ENCODE assay signal across 8 mouse cellular contexts in the genomic region with DNA sequence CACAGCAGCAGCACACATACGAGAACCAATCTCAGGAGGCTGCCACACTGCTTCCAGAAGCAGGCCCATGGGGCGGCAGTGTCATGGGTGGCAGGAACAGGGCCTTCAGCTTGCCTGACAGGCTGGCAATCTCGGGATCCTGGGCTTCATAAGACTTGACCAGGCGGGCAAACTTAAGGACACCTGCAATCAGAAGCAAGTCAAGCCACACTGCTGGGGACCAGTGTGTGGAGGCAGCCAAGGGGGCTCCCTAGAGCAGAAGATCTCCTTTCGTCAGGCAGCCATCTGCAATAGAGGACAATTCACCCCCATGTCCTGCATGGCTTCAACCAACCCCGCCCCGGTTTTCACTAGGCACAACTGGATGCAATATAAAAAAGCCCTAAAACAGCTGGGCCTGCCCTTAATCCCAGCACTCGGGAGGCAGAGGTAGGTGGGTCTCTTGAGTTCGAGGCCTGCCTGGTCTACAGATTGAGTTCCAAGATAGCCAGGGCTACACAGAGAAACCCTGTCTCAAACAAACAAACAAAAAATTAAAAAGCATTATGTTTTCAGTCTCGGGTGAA. TPM values are rescaled to one million over a fixed set of nuclear protein-coding genes. Genes with fewer than 3 reads are reported as not detected.
A peak's percentile ranks its signal among the peaks of the same experiment; 100 is the strongest.
DNase-seq lines count a peak whose midpoint lies in the region; ATAC-seq and TF ChIP-seq lines count a peak whose summit lies in the region.

No protein-coding gene starts in this region.

- H3K9ac ChIP-seq in liver, embryonic 12.5 days, result peak overlapping the region; percentile 83; the same call in 1 of the 2 replicates
- H3K9ac ChIP-seq in stomach, postnatal 0 days (ENCODE audit: low read length), result peak overlapping the region; percentile 23; the same call in 1 of the 2 replicates

- H3K9me3 ChIP-seq in liver, embryonic 12.5 days (replicated peaks), result no peaks in the 10 kb centered on the region
- H3K9me3 ChIP-seq in stomach, postnatal 0 days (ENCODE audit: control insufficient read depth, low read length), result no peaks in the 10 kb centered on the region

- no peak for TF ChIP-seq CTCF in spleen, adult 2 months (IDR thresholded peaks at IDR 0.05; ENCODE audit: extremely low read depth, insufficient read depth, insufficient read length, insufficient replicate concordance)
- TF ChIP-seq CTCF in stomach, postnatal 0 days (IDR thresholded peaks at IDR 0.05; ENCODE audit: low read depth), result no peak

- peak overlapping the region; percentile 78 for H3K27ac ChIP-seq in spleen, adult 2 months (ENCODE audit: insufficient read depth, low read length)
- peak overlapping the region; percentile 98 for H3K27ac ChIP-seq in liver, embryonic 12.5 days
- H3K27ac ChIP-seq in stomach, postnatal 0 days (replicated peaks), result peak overlapping the region; percentile 86

- H3K4me2 ChIP-seq in liver, embryonic 12.5 days, result peak overlapping the region; percentile 94
- H3K4me2 ChIP-seq in stomach, postnatal 0 days (replicated peaks; ENCODE audit: low read depth), result no peak overlapping the region; the same call in 1 of the 2 replicates

- no peak for ATAC-seq in liver, embryonic 12.5 days
- no peak for ATAC-seq in stomach, postnatal 0 days (ENCODE audit: low FRiP score, low TSS enrichment)
- no peak for ATAC-seq in erythroblast, adult 5-6 weeks (replicated peaks; ENCODE audit: low FRiP score, poor library complexity, severe bottlenecking)

- no peak for TF ChIP-seq EP300 in stomach, postnatal 0 days (optimal IDR thresholded peaks at IDR 0.05)

- peaks cover 40% of the 10 kb centered on the region for H3K4me1 ChIP-seq in spleen, adult 2 months (ENCODE audit: control insufficient read depth, insufficient read depth, insufficient read length)
- peaks cover 45% of the 10 kb centered on the region for H3K4me1 ChIP-seq in liver, embryonic 12.5 days
- H3K4me1 ChIP-seq in stomach, postnatal 0 days (replicated peaks; ENCODE audit: control insufficient read depth, insufficient read depth), result peaks cover 3% of the 10 kb centered on the region; the same call in 1 of the 2 replicates

- TF ChIP-seq POLR2A in spleen, adult 2 months (IDR thresholded peaks at IDR 0.05; ENCODE audit: low read depth, low read length), result no peak

- no peak overlapping the region for H3K4me3 ChIP-seq in spleen, adult 2 months (ENCODE audit: extremely low read depth, insufficient read depth, insufficient read length)
- H3K4me3 ChIP-seq in liver, embryonic 12.5 days, result peak overlapping the region; percentile 65; the same call in 1 of the 2 replicates
- no peak overlapping the region for H3K4me3 ChIP-seq in stomach, postnatal 0 days (ENCODE audit: low read depth, low read length)

- 0 out of 2 replicates have a peak, but pooled peaks cover 4% of the 10 kb centered on the region for H3K36me3 ChIP-seq in spleen, adult 2 months (ENCODE audit: control insufficient read depth, insufficient read depth, low read length)
- H3K36me3 ChIP-seq in liver, embryonic 12.5 days, result peaks cover 3% of the 10 kb centered on the region; the same call in 1 of the 2 replicates
- peaks cover 11% of the 10 kb centered on the region for H3K36me3 ChIP-seq in stomach, postnatal 0 days (ENCODE audit: control insufficient read depth, insufficient read depth, low read length)

- 75% methylated on average over 10 of the region's 10 CpGs for WGBS in spleen, adult 2 months
- 68% methylated on average over 10 of the region's 10 CpGs for WGBS in liver, embryonic 12.5 days (ENCODE audit: insufficient replicate concordance)
- 74% methylated on average over 10 of the region's 10 CpGs for WGBS in stomach, postnatal 0 days

- intact Hi-C loops in heart, postnatal 25 days (cut with DNase I), result loop anchor here (5.0 kb wide), 1 partner anchor 97 kb away; no protein-coding TSS in a partner anchor

- no peaks in the 10 kb centered on the region for H3K27me3 ChIP-seq in spleen, adult 2 months (ENCODE audit: control insufficient read depth, insufficient read depth, low read length)
- H3K27me3 ChIP-seq in liver, embryonic 12.5 days (replicated peaks), result no peaks in the 10 kb centered on the region
- no peaks in the 10 kb centered on the region for H3K27me3 ChIP-seq in stomach, postnatal 0 days (ENCODE audit: control insufficient read depth, insufficient read depth, low read length)

- DNase-seq in heart, adult 11 months, result peak; percentile 92
- no peak for DNase-seq in heart, postnatal 25 days (ENCODE audit: low spot score)
- no peak for DNase-seq in spleen, adult 2 months (ENCODE audit: low read depth in 1 of 2, low spot score in 2 of 2)
- DNase-seq in spleen, postnatal 10 days (ENCODE audit: low spot score in 2 of 2), result no peak
- DNase-seq in stomach, postnatal 0 days (ENCODE audit: low spot score), result no peak
- DNase-seq in thymus, postnatal 10 days (ENCODE audit: low spot score in 2 of 2), result no peak

RNA-seq across cellular contexts. Expression of a gene that starts 0.8 kb away (rescaled TPM):
- total RNA-seq in heart, postnatal 25 days (2021), result 1 to 10 TPM; 4.7 TPM
- 281 and 332 TPM in 2 replicates for polyA plus RNA-seq in spleen, adult 2 months (2012; rRNA removed)
- polyA plus RNA-seq in liver, embryonic 12.5 days (2016; fragmentation: Nextera tagmentation; extraction: Ambion mirVana), result 30.8 and 31.3 TPM in 2 replicates
- 13.1 and 15.8 TPM in 2 replicates for polyA plus RNA-seq in stomach, postnatal 0 days (2015; fragmentation: Nextera tagmentation; extraction: Ambion mirVana)
- 57.8 and 60.2 TPM in 2 replicates for total RNA-seq in erythroblast, adult 5-6 weeks (2015; ENCODE audit: low replicate concordance)
- total RNA-seq in erythroblast, adult 5-6 weeks (2017; ENCODE audit: low replicate concordance), result 142 and 156 TPM in 2 replicates

RNA-seq across cellular contexts. Expression of a gene that starts 1.9 kb away (rescaled TPM):
- 100 to 1,000 TPM; 274 to 277 TPM for total RNA-seq in heart, postnatal 25 days (2021)
- 209 and 225 TPM in 2 replicates for polyA plus RNA-seq in spleen, adult 2 months (2012; rRNA removed)
- polyA plus RNA-seq in liver, embryonic 12.5 days (2016; fragmentation: Nextera tagmentation; extraction: Ambion mirVana), result 109 and 116 TPM in 2 replicates
- 292 and 310 TPM in 2 replicates for polyA plus RNA-seq in stomach, postnatal 0 days (2015; fragmentation: Nextera tagmentation; extraction: Ambion mirVana)
- total RNA-seq in erythroblast, adult 5-6 weeks (2015; ENCODE audit: low replicate concordance), result 33.6 and 64.9 TPM in 2 replicates
- total RNA-seq in erythroblast, adult 5-6 weeks (2017; ENCODE audit: low replicate concordance), result 7.5 and 16.9 TPM in 2 replicates

RNA-seq across cellular contexts. Expression of a gene that starts 16.5 kb away (rescaled TPM):
- total RNA-seq in heart, postnatal 25 days (2021), result 1 to 10 TPM in 1 of 2 experiments, not detected in 1; 3.8 TPM
- polyA plus RNA-seq in spleen, adult 2 months (2012; rRNA removed), result not detected in 2 replicates
- not detected in 2 replicates for polyA plus RNA-seq in liver, embryonic 12.5 days (2016; fragmentation: Nextera tagmentation; extraction: Ambion mirVana)
- polyA plus RNA-seq in stomach, postnatal 0 days (2015; fragmentation: Nextera tagmentation; extraction: Ambion mirVana), result not detected in 2 replicates
- not detected in 2 replicates for total RNA-seq in erythroblast, adult 5-6 weeks (2015; ENCODE audit: low replicate concordance)
- total RNA-seq in erythroblast, adult 5-6 weeks (2017; ENCODE audit: low replicate concordance), result 0.56 TPM in 1 of 2 replicates, not detected in the other

RNA-seq across cellular contexts. Expression of a gene that starts 17.0 kb away (rescaled TPM):
- total RNA-seq in heart, postnatal 25 days (2021), result 10 to 100 TPM; 37.0 to 39.7 TPM
- 37.4 and 41.3 TPM in 2 replicates for polyA plus RNA-seq in spleen, adult 2 months (2012; rRNA removed)
- 2.6 and 2.9 TPM in 2 replicates for polyA plus RNA-seq in liver, embryonic 12.5 days (2016; fragmentation: Nextera tagmentation; extraction: Ambion mirVana)
- polyA plus RNA-seq in stomach, postnatal 0 days (2015; fragmentation: Nextera tagmentation; extraction: Ambion mirVana), result 6.6 and 6.9 TPM in 2 replicates
- 10.0 and 11.7 TPM in 2 replicates for total RNA-seq in erythroblast, adult 5-6 weeks (2015; ENCODE audit: low replicate concordance)
- total RNA-seq in erythroblast, adult 5-6 weeks (2017; ENCODE audit: low replicate concordance), result 0.94 and 2.0 TPM in 2 replicates

RNA-seq across cellular contexts. Expression of a gene that starts 27.2 kb away (rescaled TPM):
- total RNA-seq in heart, postnatal 25 days (2021), result 100 to 1,000 TPM; 322 to 323 TPM
- polyA plus RNA-seq in spleen, adult 2 months (2012; rRNA removed), result 96.5 and 103 TPM in 2 replicates
- polyA plus RNA-seq in liver, embryonic 12.5 days (2016; fragmentation: Nextera tagmentation; extraction: Ambion mirVana), result 433 and 443 TPM in 2 replicates
- 230 and 237 TPM in 2 replicates for polyA plus RNA-seq in stomach, postnatal 0 days (2015; fragmentation: Nextera tagmentation; extraction: Ambion mirVana)
- total RNA-seq in erythroblast, adult 5-6 weeks (2015; ENCODE audit: low replicate concordance), result 44.2 and 79.4 TPM in 2 replicates
- total RNA-seq in erythroblast, adult 5-6 weeks (2017; ENCODE audit: low replicate concordance), result 70.3 and 70.7 TPM in 2 replicates
